Mouse (Mus musculus) brain, embryonic 14.5 days (tissue): Measurements from ENCODE around the gene Coro2b.

ENCODE experiments used
- CTCF ChIP-seq: fragments of 200-500 bp; IDR thresholded peaks from 2 replicates; pipeline ENCODE4 v1.5.1; 2012; ENCODE audit warnings: inconsistent platforms, mild to moderate bottlenecking, moderate library complexity, borderline replicate concordance; ENCODE audit not compliant: insufficient read depth, insufficient read length; ENCODE audit errors: extremely low read depth
- POLR2A ChIP-seq: fragments of 200-500 bp; IDR thresholded peaks from 2 replicates; pipeline ENCODE4 v1.6.1; 2012; ENCODE audit warnings: mild to moderate bottlenecking, inconsistent platforms, borderline replicate concordance; ENCODE audit not compliant: poor library complexity, insufficient read depth, insufficient read length, severe bottlenecking; ENCODE audit errors: extremely low read depth

DNA sequence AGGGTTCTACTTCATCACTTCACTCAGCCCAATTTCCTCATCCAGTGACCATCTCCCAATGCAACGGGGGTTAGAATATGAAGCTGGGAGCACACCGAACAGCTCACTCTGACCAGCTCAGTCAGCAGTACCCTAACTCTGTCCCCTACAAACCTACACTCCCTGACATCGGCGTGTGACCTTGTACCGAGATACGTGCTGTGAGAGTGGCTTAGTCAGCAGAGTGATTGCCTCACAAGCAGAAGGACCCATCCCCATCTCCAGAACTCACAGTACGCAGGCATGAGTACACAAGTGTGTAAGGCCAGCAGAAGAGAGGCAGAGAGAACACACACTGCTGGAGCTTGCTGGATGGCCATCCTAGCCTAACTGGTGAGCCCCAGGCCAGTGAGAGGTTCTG, 21.7 kb downstream of the Coro2b start:
- TF ChIP-seq CTCF = no peak
- no peak for TF ChIP-seq POLR2A
